Mouse (Mus musculus) forelimb bud, embryonic 11.5 days (tissue): Measurements from ENCODE around the gene Tas1r2.
A peak's percentile ranks its signal among the peaks of the same experiment; 100 is the strongest.

Source experiments
- DNase-seq: peaks from one replicate; pipeline ENCODE4 v3.0.0-alpha.2; 2012; ENCODE audit warnings: low read depth, low spot score

Tas1r2 gene

GRCm38 (mm10) chr4:139653238-139653637 lies at the start of gene Tas1r2:
Tas1r2 (plus strand) TSS chr4:139653538.
- no peak for DNase-seq

- DNase-seq = no peak
Measured at GRCm38 (mm10) chr4:139605216-139605615, 48.1 kb upstream of the Tas1r2 start.

- DNase-seq = no peak
Measured at GRCm38 (mm10) chr4:139606732-139607131, 46.6 kb upstream of the Tas1r2 start.

- DNase-seq = no peak
Measured at GRCm38 (mm10) chr4:139608975-139609374, 44.4 kb upstream of the Tas1r2 start.

- no peak for DNase-seq
Measured at GRCm38 (mm10) chr4:139610954-139611353, 42.4 kb upstream of the Tas1r2 start.

- peak; percentile 84 for DNase-seq
Measured at GRCm38 (mm10) chr4:139611542-139611953, 41.8 kb upstream of the Tas1r2 start.

GRCm38 (mm10) chr4:139614524-139615260 lies 38.6 kb upstream of the Tas1r2 start:
- no peak for DNase-seq

GRCm38 (mm10) chr4:139616276-139617000 lies 36.9 kb upstream of the Tas1r2 start:
- DNase-seq = peak; percentile 53

- no peak for DNase-seq
Measured at GRCm38 (mm10) chr4:139617001-139617364, 36.4 kb upstream of the Tas1r2 start.

- no peak for DNase-seq
Measured at GRCm38 (mm10) chr4:139619765-139620164, 33.6 kb upstream of the Tas1r2 start.

- DNase-seq = peak; percentile 96
Measured at GRCm38 (mm10) chr4:139622373-139623282, 30.7 kb upstream of the Tas1r2 start, which contains the start of gene Aldh4a1. Aldh4a1 (plus strand) TSS chr4:139622866.

- no peak for DNase-seq
Measured at GRCm38 (mm10) chr4:139623434-139624115, 29.8 kb upstream of the Tas1r2 start.

- no peak for DNase-seq
Measured at GRCm38 (mm10) chr4:139624116-139624489, 29.2 kb upstream of the Tas1r2 start.

GRCm38 (mm10) chr4:139624706-139625105 lies 28.6 kb upstream of the Tas1r2 start:
- DNase-seq = no peak

- DNase-seq = no peak
Measured at GRCm38 (mm10) chr4:139627361-139627760, 26.0 kb upstream of the Tas1r2 start.

GRCm38 (mm10) chr4:139630171-139630570 lies 23.2 kb upstream of the Tas1r2 start:
- no peak for DNase-seq

GRCm38 (mm10) chr4:139631141-139631540 lies 22.2 kb upstream of the Tas1r2 start:
- DNase-seq = no peak

GRCm38 (mm10) chr4:139631569-139632253 lies 21.6 kb upstream of the Tas1r2 start:
- no peak for DNase-seq

- no peak for DNase-seq
Measured at GRCm38 (mm10) chr4:139632254-139632580, 21.1 kb upstream of the Tas1r2 start.

GRCm38 (mm10) chr4:139636373-139636772 lies 17.0 kb upstream of the Tas1r2 start:
- peak; percentile 66 for DNase-seq

- DNase-seq = no peak
Measured at GRCm38 (mm10) chr4:139637847-139638246, 15.5 kb upstream of the Tas1r2 start.
